Mouse (Mus musculus) lung, embryonic 14.5 days (tissue): ENCODE results near the gene Dgkz. TPM values are rescaled to one million over a fixed set of nuclear protein-coding genes. Genes with fewer than 3 reads are reported as not detected.

Source experiments
- ATAC-seq: fragments of 200-750 bp; cut with Nextera tagmentation; 2 replicates; pipeline ENCODE4 v1.8.0; 2017; ENCODE audit warnings: mild to moderate bottlenecking, moderate TSS enrichment, moderate library complexity; ENCODE audit not compliant: insufficient read depth
- DNase-seq: peaks from one replicate; pipeline ENCODE4 v3.0.0-alpha.2; 2015
- H3K27ac ChIP-seq: fragments of 300-500 bp; sonication (generic); 2 replicates; pipeline ENCODE4 v1.5.1; 2014; ENCODE audit warnings: low read depth, mild to moderate bottlenecking, moderate library complexity
- H3K27me3 ChIP-seq: fragments of 300-500 bp; sonication (generic); 2 replicates; pipeline ENCODE4 v1.6.1; 2014; ENCODE audit warnings: low read length, control low read depth; ENCODE audit not compliant: insufficient read depth
- H3K36me3 ChIP-seq: fragments of 300-500 bp; sonication (generic); 2 replicates; pipeline ENCODE4 v1.6.1; 2014; ENCODE audit warnings: control low read depth; ENCODE audit not compliant: insufficient read depth
- H3K4me1 ChIP-seq: fragments of 300-500 bp; sonication (generic); 2 replicates; pipeline ENCODE4 v1.6.1; 2014; ENCODE audit warnings: antibody characterized with exemption, control low read depth; ENCODE audit not compliant: insufficient read depth
- H3K4me2 ChIP-seq: fragments of 300-500 bp; sonication (generic); 2 replicates; pipeline ENCODE4 v1.6.1; 2014; ENCODE audit warnings: mild to moderate bottlenecking
- H3K4me3 ChIP-seq: fragments of 300-500 bp; sonication (generic); 2 replicates; pipeline ENCODE4 v1.5.1; 2014; ENCODE audit warnings: low read depth, low read length
- H3K9ac ChIP-seq: fragments of 300-500 bp; sonication (generic); 2 replicates; pipeline ENCODE4 v1.6.1; 2014
- H3K9me3 ChIP-seq: fragments of 300-500 bp; sonication (generic); 2 replicates; pipeline ENCODE4 v1.6.1; 2016; ENCODE audit warnings: low read depth, low read length, control low read depth
- CTCF ChIP-seq: IDR thresholded peaks from 2 replicates; pipeline ENCODE4 v1.5.1; 2016; ENCODE audit warnings: antibody characterized with exemption, low read depth
- WGBS: fragments of 180-500 bp; shearing (Covaris S2); extraction: QIAGEN DNeasy Blood & Tissue Kit; methylation state at CpG from one replicate; pipeline ENCODE4 v1.1.7; 2014; 5-methylcytosine and 5-hydroxymethylcytosine counted together
- polyA plus RNA-seq: library from polyadenylated mRNA; unstranded; fragments of >200 nt; fragmentation: Nextera tagmentation; extraction: Ambion mirVana; gene quantifications from 2 replicates; pipeline ENCODE4 v1.2.1, GENCODE M21; 2014

Dgkz gene
- polyA plus RNA-seq, 1 experiment from 2014 or later: 63.9 TPM

GRCm38 (mm10) chr2:92016981-92017380 is 41.3 kb upstream of the Dgkz start:
- Histone ChIP-seq H3K36me3 (no peaks in the 10 kb centered on the region), H3K4me2 (peak overlapping the region; percentile 42), H3K27ac (peak overlapping the region; percentile 88), H3K27me3 (no peaks in the 10 kb centered on the region), H3K4me3 (no peak overlapping the region), H3K4me1 (peaks cover 55% of the 10 kb centered on the region), H3K9me3 (no peaks in the 10 kb centered on the region), H3K9ac (no peak overlapping the region)
- no peak for TF ChIP-seq CTCF
- ATAC-seq: peak; percentile 57
- WGBS: 16% methylated on average over 3 of the region's 3 CpGs
- peak; percentile 96 for DNase-seq

- no peak for ATAC-seq
- no peak overlapping the region for H3K4me2 ChIP-seq
- H3K9me3 ChIP-seq: no peaks in the 10 kb centered on the region
- peaks cover 41% of the 10 kb centered on the region for H3K4me1 ChIP-seq
- H3K27ac ChIP-seq: no peak overlapping the region
- H3K9ac ChIP-seq: no peak overlapping the region
- no peaks in the 10 kb centered on the region; the same call in 1 of the 2 replicates for H3K36me3 ChIP-seq
- H3K4me3 ChIP-seq: no peak overlapping the region
- H3K27me3 ChIP-seq: no peaks in the 10 kb centered on the region
- WGBS: 77% methylated on average over 5 of the region's 5 CpGs
- TF ChIP-seq CTCF: peak; percentile 9; the same call in 1 of the 2 replicates
- DNase-seq: no peak
Measured at GRCm38 (mm10) chr2:92014891-92015290, 39.2 kb upstream of the Dgkz start.

DNA sequence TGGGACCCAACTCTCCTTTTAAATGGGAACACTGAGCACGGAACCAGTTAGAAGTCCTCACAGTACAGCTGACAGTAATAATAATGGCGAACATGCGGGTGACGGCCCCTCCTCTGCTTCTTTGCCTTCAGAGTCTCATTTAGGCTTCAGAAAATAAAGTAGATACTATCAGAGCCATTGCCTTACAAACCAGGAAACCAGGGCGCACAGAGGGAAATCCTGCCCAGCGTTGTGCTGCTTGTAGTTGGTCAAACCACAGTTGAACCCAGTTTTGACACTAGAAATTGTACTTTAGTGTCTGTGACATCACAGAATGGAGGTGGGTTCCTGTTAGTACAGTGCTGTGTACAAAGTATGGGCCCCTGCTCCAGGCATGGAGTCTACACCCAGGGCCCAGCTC is 38.6 kb upstream of the Dgkz start:
- no peak for TF ChIP-seq CTCF
- Histone ChIP-seq H3K4me1 (peaks cover 39% of the 10 kb centered on the region), H3K4me2 (no peak overlapping the region), H3K9me3 (no peaks in the 10 kb centered on the region), H3K36me3 (no peaks in the 10 kb centered on the region; the same call in 1 of the 2 replicates), H3K9ac (no peak overlapping the region), H3K4me3 (no peak overlapping the region), H3K27ac (no peak overlapping the region), H3K27me3 (no peaks in the 10 kb centered on the region)
- WGBS: 82% methylated on average over 6 of the region's 6 CpGs
- ATAC-seq (no peak), DNase-seq (no peak)

- Histone ChIP-seq H3K4me3 (no peak overlapping the region), H3K9me3 (no peaks in the 10 kb centered on the region), H3K36me3 (no peaks in the 10 kb centered on the region; the same call in 1 of the 2 replicates), H3K4me1 (peaks cover 36% of the 10 kb centered on the region), H3K4me2 (peak overlapping the region; percentile 36), H3K27me3 (no peaks in the 10 kb centered on the region), H3K9ac (no peak overlapping the region), H3K27ac (peak overlapping the region; percentile 85)
- TF ChIP-seq CTCF: no peak
- ATAC-seq (peak; percentile 75), DNase-seq (peak; percentile 92)
- WGBS: 18% methylated on average over 8 of the region's 8 CpGs
Measured at GRCm38 (mm10) chr2:92012768-92013445, 37.2 kb upstream of the Dgkz start.

DNA sequence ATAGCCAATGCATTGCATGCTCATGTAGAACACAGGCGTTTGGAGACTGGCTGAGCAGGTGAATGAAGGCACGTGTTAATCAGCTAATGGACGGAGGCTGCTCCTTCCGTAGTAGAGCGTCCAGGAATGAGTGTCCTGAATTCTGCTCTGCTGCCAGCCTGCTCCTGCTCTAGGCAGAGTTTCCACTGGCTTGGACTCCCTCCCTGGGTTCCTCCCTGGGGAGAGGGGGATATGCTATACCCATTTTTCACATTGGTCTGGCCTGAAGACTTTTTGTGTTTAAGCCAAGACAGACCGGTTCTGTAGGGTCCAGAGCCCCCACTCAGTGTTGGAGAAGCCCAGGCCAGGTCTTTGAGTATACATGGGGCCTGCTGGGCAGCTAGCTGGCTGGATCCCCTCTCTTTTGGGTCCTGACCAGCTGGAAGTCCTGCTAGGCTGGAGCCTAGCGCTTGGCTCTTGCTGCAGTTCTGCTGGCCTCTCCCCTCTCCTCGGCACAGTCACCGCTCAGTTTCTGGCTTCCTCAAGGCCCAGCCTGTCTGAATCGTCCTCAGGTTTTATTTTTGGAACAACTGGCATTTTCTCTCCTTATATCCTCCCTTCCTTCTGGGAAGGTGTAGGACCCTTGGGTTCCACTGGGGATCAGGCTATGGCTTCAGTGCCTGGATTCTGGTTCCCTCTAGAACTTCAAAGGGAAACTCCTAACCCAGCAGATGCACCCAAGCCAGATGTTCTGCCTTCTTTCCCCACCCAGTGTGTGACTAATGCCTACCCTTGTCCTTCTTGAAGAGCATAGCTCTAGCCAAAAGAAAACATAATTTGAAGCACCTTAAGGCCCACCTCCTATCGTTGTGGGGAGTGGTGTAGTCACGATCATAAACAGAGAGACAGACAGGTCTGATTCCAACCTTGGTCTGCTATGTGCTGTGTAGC is 36.0 kb upstream of the Dgkz start:
- TF ChIP-seq CTCF: no peak
- Histone ChIP-seq H3K4me1 (peaks cover 34% of the 10 kb centered on the region), H3K36me3 (no peaks in the 10 kb centered on the region; the same call in 1 of the 2 replicates), H3K9me3 (no peaks in the 10 kb centered on the region), H3K27me3 (no peaks in the 10 kb centered on the region), H3K4me2 (no peak overlapping the region), H3K27ac (peak overlapping the region; percentile 84), H3K4me3 (no peak overlapping the region), H3K9ac (no peak overlapping the region)
- ATAC-seq (no peak), DNase-seq (peak; percentile 11)
- 70% methylated on average over 12 of the region's 12 CpGs for WGBS

- Histone ChIP-seq H3K4me3 (peak overlapping the region; percentile 46), H3K4me1 (peaks cover 34% of the 10 kb centered on the region), H3K36me3 (no peaks in the 10 kb centered on the region; the same call in 1 of the 2 replicates), H3K27ac (peak overlapping the region; percentile 89), H3K27me3 (no peaks in the 10 kb centered on the region), H3K9me3 (no peaks in the 10 kb centered on the region), H3K9ac (peak overlapping the region; percentile 56), H3K4me2 (peak overlapping the region; percentile 83)
- peak; percentile 2 for ATAC-seq
- WGBS: 2% methylated on average over 20 of the region's 20 CpGs
- TF ChIP-seq CTCF: no peak
- peak; percentile 27 for DNase-seq
Measured at GRCm38 (mm10) chr2:92008623-92009404, 33.1 kb upstream of the Dgkz start.
